Mouse (Mus musculus) brain, embryonic 14.5 days (tissue): ENCODE measurements around the gene Bcas2.

ENCODE experiments used
- CTCF ChIP-seq: fragments of 200-500 bp; IDR thresholded peaks from 2 replicates; pipeline ENCODE4 v1.5.1; 2012; ENCODE audit warnings: inconsistent platforms, mild to moderate bottlenecking, moderate library complexity, borderline replicate concordance; ENCODE audit not compliant: insufficient read depth, insufficient read length; ENCODE audit errors: extremely low read depth
- POLR2A ChIP-seq: fragments of 200-500 bp; IDR thresholded peaks from 2 replicates; pipeline ENCODE4 v1.6.1; 2012; ENCODE audit warnings: mild to moderate bottlenecking, inconsistent platforms, borderline replicate concordance; ENCODE audit not compliant: poor library complexity, insufficient read depth, insufficient read length, severe bottlenecking; ENCODE audit errors: extremely low read depth

DNA sequence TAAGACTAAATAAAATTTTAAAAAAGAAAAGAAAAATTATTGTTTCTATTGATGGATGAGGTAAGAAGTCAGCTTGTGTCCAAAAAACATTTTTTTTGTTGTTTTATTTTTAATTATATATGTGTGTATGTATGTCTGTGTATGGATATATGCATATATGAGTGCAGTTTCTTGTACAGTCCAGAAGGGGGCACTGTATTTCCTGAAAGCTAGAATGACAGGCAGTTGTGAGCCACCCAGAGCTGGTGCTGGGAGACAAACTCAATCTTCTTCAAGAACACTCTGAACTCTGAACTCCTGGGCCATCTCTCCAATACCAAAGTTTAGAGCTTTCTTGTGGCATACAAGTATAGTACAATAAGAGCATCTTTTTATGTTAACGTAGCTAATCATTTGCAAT, 32.1 kb downstream of the Bcas2 start:
- TF ChIP-seq POLR2A (no peak), CTCF (no peak)
